Mouse (Mus musculus) intestine, embryonic 16.5 days (tissue): ENCODE results near the gene Rad9a. TPM values are rescaled to one million over a fixed set of nuclear protein-coding genes. Genes with fewer than 3 reads are reported as not detected.
A peak's percentile ranks its signal among the peaks of the same experiment; 100 is the strongest.

Source experiments
- ATAC-seq: fragments of 200-750 bp; cut with Nextera tagmentation; 2 replicates; pipeline ENCODE4 v1.8.0; 2017; ENCODE audit warnings: moderate TSS enrichment, moderate library complexity
- H3K27ac ChIP-seq: fragments of 300-500 bp; sonication (generic); 2 replicates; pipeline ENCODE4 v1.5.1; 2014; ENCODE audit warnings: mild to moderate bottlenecking, low read length
- H3K27me3 ChIP-seq: fragments of 300-500 bp; sonication (generic); replicated peaks from 2 replicates; pipeline ENCODE4 v1.6.1; 2014; ENCODE audit warnings: low read length, control low read depth, mixed read lengths; ENCODE audit not compliant: control insufficient read depth, insufficient read depth
- H3K36me3 ChIP-seq: fragments of 300-500 bp; sonication (generic); 2 replicates; pipeline ENCODE4 v1.6.1; 2014; ENCODE audit warnings: low read length, control low read depth; ENCODE audit not compliant: control insufficient read depth, insufficient read depth
- H3K4me1 ChIP-seq: fragments of 300-500 bp; sonication (generic); 2 replicates; pipeline ENCODE4 v1.6.1; 2014; ENCODE audit warnings: low read length, control low read depth, mixed read lengths; ENCODE audit not compliant: control insufficient read depth, insufficient read depth
- H3K4me2 ChIP-seq: fragments of 300-500 bp; sonication (generic); 2 replicates; pipeline ENCODE4 v1.6.1; 2014; ENCODE audit warnings: low read depth, low read length, control low read depth
- H3K4me3 ChIP-seq: fragments of 300-500 bp; sonication (generic); 2 replicates; pipeline ENCODE4 v1.5.1; 2014; ENCODE audit warnings: mild to moderate bottlenecking, low read length
- H3K9ac ChIP-seq: fragments of 300-500 bp; sonication (generic); 2 replicates; pipeline ENCODE4 v1.6.1; 2014; ENCODE audit warnings: low read depth, low read length
- H3K9me3 ChIP-seq: fragments of 300-500 bp; sonication (generic); 2 replicates; pipeline ENCODE4 v1.6.1; 2016; ENCODE audit warnings: low read length, control low read depth; ENCODE audit not compliant: control insufficient read depth
- WGBS: fragments of 180-500 bp; shearing (Covaris S2); extraction: QIAGEN DNeasy Blood & Tissue Kit; methylation state at CpG from one replicate; pipeline ENCODE4 v1.1.7; 2014; 5-methylcytosine and 5-hydroxymethylcytosine counted together
- polyA plus RNA-seq: library from polyadenylated mRNA; unstranded; fragments of >200 nt; fragmentation: Nextera tagmentation; extraction: Ambion mirVana; gene quantifications from 2 replicates; pipeline ENCODE4 v1.2.1, GENCODE M21; 2015

Rad9a gene
- polyA plus RNA-seq, 1 experiment from 2014 or later: 34.2 TPM

DNA sequence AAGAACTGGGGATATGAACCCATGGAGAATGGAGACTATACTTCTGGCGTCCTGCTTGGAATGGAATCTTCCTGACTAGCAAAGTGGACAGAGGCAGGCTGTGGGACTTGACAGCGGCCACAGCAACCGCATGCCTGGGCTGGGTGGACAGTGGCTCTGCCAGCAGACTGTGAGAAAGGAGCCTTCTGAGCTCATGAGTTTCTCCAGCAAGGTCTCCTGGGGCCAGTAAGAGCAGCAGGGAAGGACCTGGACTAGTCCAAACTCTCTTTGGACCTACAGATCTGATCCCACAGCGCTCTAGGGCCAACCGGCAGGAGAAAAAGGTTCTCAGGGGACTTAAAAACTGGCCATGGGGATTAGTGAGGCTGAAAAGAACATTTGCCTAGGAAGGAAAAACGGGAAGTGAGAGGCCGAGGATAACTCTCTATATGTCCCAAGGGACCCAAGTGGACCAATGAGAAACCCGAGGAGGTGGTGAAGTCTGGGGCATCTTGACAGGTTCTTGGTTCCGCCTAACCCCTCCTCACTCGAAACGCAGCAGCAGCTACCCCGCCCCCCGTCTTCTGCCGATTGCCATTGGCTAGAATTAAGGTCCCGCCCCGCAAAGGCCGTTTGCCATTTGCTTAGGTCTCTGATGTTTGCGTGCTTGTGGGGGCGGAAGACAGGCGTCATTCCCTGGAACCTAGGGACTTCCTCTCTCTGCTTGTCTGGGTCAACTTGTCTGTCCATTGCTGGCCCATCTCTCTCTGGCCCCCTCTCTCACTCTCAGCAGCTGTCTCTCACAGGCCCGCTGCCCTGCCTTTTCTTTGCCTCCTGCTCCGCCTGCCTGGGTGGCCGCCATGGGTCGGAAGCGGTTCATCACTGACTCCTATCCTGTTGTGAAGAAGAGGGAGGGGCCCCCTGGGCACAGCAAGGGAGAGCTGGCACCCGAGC is 30.1 kb upstream of the Rad9a start, which contains the start of gene Pold4:
Gene Pold4, plus strand, starts transcription at position 647 of the 933 bp plus-strand sequence.
- H3K4me2 ChIP-seq: peak within 1 kb of the TSS; percentile 80
- H3K27ac ChIP-seq: peak within 1 kb of the TSS; percentile 85
- ATAC-seq: peak; percentile 91
- peak within 1 kb of the TSS; percentile 62 for H3K4me3 ChIP-seq
- H3K4me1 ChIP-seq: peaks cover 32% of the 10 kb centered on the region
- no peaks in the 10 kb centered on the region for H3K27me3 ChIP-seq
- H3K9me3 ChIP-seq: no peaks in the 10 kb centered on the region
- peak within 1 kb of the TSS; percentile 72 for H3K9ac ChIP-seq
- no peaks in the 10 kb centered on the region for H3K36me3 ChIP-seq
- WGBS: 12% methylated on average over 26 of the region's 26 CpGs

DNA sequence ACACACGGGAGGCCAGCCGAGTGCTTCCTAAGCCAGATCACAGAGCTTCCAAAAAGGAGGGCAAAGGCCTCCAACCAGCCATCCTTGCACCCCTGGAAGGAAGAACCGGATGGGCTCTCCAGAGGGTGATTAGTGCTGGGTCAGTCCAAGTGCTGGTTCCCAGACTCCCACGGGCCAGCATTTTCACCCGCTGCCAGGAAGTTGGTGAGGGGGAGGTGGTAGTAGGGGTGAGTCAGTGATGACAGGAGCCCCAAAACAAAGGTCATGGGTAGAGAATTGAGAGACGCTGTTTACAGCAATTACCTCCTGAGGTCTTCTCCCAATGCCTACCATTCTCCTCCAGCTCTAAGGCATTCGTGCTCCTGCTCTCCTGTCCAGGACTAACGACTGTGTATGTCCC is 29.0 kb upstream of the Rad9a start:
- Histone ChIP-seq H3K4me2 (no peak overlapping the region), H3K9me3 (no peaks in the 10 kb centered on the region), H3K4me3 (no peak overlapping the region), H3K36me3 (no peaks in the 10 kb centered on the region), H3K27ac (0 out of 2 replicates have a peak overlapping the region, but pooled peaks have one; percentile 20), H3K9ac (peak overlapping the region; percentile 46; the same call in 1 of the 2 replicates), H3K27me3 (no peaks in the 10 kb centered on the region), H3K4me1 (peaks cover 32% of the 10 kb centered on the region)
- no peak for ATAC-seq
- 67% methylated on average over 8 of the region's 8 CpGs for WGBS

DNA sequence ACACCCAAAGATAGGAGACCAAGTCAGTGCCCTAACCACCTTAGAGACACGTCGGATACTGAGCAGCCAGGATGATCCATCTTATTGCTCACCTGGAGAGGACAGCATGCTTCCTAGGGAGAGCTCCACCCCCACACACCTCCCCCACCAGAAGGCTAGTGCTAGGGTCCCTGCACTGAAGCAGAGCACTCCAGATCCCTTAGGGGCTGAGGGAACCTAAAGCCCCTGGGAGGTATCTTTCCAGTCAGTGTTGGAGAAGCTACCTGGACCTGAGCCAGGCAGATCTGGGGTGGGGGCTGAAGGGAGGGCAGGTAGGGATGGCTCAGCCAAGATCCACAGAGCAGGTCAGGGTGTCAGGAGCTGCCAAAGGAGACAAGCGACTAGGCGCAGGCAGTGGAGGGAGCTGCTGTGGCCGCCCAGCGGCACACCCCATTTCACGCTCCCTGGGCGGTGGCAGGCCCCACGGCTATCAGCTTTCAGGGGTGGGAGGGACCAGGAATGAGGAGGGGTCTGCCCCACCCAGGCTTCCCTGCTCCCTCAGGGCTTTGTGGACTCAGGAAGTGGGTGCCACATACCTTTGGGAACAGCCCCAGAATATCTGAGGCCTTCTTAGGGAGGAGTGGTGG is 28.1 kb upstream of the Rad9a start:
- Histone ChIP-seq H3K4me1 (peaks cover 32% of the 10 kb centered on the region), H3K27ac (no peak overlapping the region), H3K4me2 (0 out of 2 replicates have a peak overlapping the region, but pooled peaks have one; percentile 10), H3K9me3 (no peaks in the 10 kb centered on the region), H3K9ac (peak overlapping the region; percentile 46), H3K27me3 (no peaks in the 10 kb centered on the region), H3K4me3 (no peak overlapping the region), H3K36me3 (no peaks in the 10 kb centered on the region)
- WGBS: 27% methylated on average over 9 of the region's 9 CpGs
- ATAC-seq: peak; percentile 12; the same call in 1 of the 2 replicates

DNA sequence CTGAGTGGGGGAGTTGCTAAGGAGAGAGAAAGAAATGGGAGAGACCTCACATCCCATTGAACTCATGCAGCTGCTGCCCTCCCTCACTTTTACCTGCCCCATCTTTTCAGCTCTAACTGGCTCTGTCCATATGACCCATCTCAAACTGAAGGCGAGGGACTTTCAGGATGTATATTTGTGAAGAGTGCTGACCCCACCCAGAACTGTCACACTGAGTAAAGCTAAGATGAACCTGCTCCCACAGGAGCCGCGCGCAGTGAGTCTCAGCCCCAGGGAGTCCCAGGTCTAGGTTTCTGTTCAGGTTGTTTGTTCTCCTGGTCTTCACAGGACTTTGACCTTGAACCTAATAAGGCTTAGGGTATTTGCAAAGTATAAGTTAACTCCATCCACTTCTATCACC is 27.4 kb upstream of the Rad9a start:
- ATAC-seq: no peak
- 49% methylated on average over 4 of the region's 4 CpGs for WGBS
- H3K4me1 ChIP-seq: peaks cover 32% of the 10 kb centered on the region

DNA sequence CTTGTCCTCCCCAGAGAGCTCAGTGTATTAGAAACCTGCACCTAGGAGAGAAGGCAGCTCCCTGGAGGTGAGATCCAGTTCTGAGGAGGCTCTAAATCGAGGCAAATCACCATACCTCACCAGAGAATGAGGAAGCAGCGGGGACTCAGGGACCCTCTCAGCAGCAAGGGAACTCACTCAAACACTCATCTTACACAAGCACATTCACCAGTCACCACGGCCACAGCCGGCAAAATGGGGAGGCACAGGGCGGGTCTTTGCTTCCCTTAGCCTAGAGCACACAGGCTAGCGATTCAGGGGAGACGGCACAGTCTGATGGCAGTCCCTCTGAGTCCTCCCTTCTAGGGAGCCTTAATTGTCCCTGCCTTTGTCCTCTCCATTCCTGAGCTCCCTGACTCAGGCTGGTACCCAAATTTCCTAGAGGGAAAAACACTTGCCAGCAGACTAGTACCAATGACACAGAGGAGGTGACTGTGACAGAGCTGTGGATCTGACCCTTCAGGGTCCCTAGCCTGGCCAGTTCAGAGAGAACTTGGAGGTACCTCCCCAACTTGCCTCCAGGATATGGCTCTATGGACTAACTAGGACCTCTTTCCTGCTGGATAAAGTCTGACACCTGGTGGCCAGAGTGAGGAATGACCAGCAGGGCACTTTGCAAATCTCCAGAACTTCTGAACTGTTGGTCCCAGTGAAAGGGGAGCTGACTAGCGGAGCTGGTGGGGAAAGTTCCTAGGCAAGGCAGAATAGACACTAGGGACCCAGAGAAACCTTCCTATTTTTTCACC is 26.6 kb upstream of the Rad9a start:
- Histone ChIP-seq H3K9ac (peak overlapping the region; percentile 35; the same call in 1 of the 2 replicates), H3K27ac (no peak overlapping the region), H3K36me3 (no peaks in the 10 kb centered on the region), H3K27me3 (no peaks in the 10 kb centered on the region), H3K4me3 (no peak overlapping the region), H3K4me1 (peaks cover 33% of the 10 kb centered on the region), H3K4me2 (no peak overlapping the region), H3K9me3 (no peaks in the 10 kb centered on the region)
- WGBS: 21% methylated on average over 8 of the region's 8 CpGs
- 0 out of 2 replicates have a peak, but pooled peaks have one; percentile 30 for ATAC-seq

More for the DNA sequence above, 27.4 kb upstream of the Rad9a start:
- Histone ChIP-seq H3K4me3 (no peak overlapping the region), H3K4me2 (no peak overlapping the region), H3K27me3 (no peaks in the 10 kb centered on the region), H3K27ac (no peak overlapping the region), H3K36me3 (no peaks in the 10 kb centered on the region), H3K9ac (no peak overlapping the region), H3K9me3 (no peaks in the 10 kb centered on the region)

DNA sequence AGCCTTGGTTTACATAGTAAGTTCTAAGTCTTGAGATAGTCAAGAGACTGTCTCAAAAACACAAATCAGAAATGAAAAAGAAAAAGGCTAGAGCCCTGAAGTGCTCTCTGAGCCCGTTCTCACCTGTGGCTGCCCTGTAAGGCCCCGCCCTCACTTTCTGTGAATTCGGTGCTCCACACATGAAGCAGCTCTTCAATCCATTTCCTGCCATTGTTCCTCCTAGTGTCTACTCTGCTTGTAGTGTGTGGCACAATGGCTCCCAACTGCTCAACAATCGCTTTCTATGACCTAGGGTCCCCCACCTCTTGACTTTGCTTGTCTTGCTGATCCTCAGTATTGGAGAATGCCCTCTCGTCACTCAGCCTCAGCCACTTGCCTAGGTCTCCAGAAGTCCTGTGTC is 26.0 kb upstream of the Rad9a start:
- Histone ChIP-seq H3K27me3 (no peaks in the 10 kb centered on the region), H3K27ac (no peak overlapping the region), H3K4me2 (no peak overlapping the region), H3K36me3 (no peaks in the 10 kb centered on the region), H3K4me1 (peaks cover 37% of the 10 kb centered on the region), H3K4me3 (no peak overlapping the region), H3K9me3 (no peaks in the 10 kb centered on the region), H3K9ac (peak overlapping the region; percentile 35; the same call in 1 of the 2 replicates)
- ATAC-seq: no peak
- 76% methylated on average over 5 of the region's 5 CpGs for WGBS

DNA sequence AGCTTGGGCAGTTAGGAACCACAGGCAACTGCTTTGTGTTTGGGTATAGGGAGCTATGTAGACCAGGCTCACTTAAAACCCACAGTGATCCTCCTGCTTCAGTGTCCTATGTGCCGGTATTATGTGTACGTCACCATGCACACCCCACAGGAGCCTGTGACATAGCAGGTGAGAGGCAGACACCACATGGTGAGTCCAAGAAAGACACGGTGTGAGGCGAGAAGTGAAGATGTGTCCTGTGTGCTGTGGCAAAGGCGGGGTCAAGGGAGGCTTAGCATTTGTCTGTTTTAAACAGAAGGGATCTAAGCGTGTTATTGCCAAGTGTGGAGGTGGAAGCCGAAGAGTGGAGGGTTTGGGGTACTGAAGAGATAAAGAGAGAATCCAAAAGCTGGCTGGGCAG is 25.3 kb upstream of the Rad9a start:
- Histone ChIP-seq H3K36me3 (no peaks in the 10 kb centered on the region), H3K9me3 (no peaks in the 10 kb centered on the region), H3K27ac (no peak overlapping the region), H3K4me3 (no peak overlapping the region), H3K27me3 (no peaks in the 10 kb centered on the region), H3K4me2 (no peak overlapping the region), H3K4me1 (peaks cover 40% of the 10 kb centered on the region), H3K9ac (no peak overlapping the region)
- 87% methylated on average over 7 of the region's 7 CpGs for WGBS
- no peak for ATAC-seq

DNA sequence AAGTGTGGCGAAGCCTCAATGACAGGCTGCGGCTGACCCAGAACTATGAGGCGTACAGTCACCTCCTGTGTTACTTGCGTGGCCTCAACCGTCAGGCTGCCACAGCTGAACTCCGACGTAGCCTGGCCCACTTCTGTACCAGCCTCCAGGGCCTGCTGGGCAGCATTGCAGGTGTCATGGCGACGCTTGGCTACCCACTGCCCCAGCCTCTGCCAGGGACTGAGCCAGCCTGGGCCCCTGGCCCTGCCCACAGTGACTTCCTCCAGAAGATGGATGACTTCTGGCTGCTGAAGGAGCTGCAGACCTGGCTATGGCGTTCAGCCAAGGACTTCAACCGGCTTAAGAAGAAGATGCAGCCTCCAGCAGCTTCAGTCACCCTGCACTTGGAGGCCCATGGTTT is 20.7 kb upstream of the Rad9a start:
- H3K9me3 ChIP-seq: no peaks in the 10 kb centered on the region
- peaks cover 56% of the 10 kb centered on the region for H3K4me1 ChIP-seq
- no peak overlapping the region for H3K4me3 ChIP-seq
- peak overlapping the region; percentile 54; the same call in 1 of the 2 replicates for H3K4me2 ChIP-seq
- no peaks in the 10 kb centered on the region for H3K27me3 ChIP-seq
- 68% methylated on average over 11 of the region's 11 CpGs for WGBS
- peak overlapping the region; percentile 32 for H3K9ac ChIP-seq
- H3K27ac ChIP-seq: peak overlapping the region; percentile 40; the same call in 1 of the 2 replicates
- H3K36me3 ChIP-seq: no peaks in the 10 kb centered on the region
- ATAC-seq: no peak
